Mouse (Mus musculus) hindbrain, postnatal 0 days (tissue): ENCODE results near the gene Tmem198b. TPM values are rescaled to one million over a fixed set of nuclear protein-coding genes. Genes with fewer than 3 reads are reported as not detected.

Source experiments
- ATAC-seq: fragments of 200-750 bp; cut with Nextera tagmentation; 2 replicates; pipeline ENCODE4 v1.8.0; 2017; ENCODE audit warnings: mild to moderate bottlenecking, moderate TSS enrichment, moderate library complexity
- DNase-seq: peaks from one replicate; pipeline ENCODE4 v3.0.0-alpha.2; 2015; ENCODE audit warnings: low spot score
- H3K27ac ChIP-seq: fragments of 300-500 bp; sonication (generic); 2 replicates; pipeline ENCODE4 v1.5.1; 2014; ENCODE audit warnings: mild to moderate bottlenecking
- H3K27me3 ChIP-seq: fragments of 300-500 bp; sonication (generic); 2 replicates; pipeline ENCODE4 v1.6.1; 2014; ENCODE audit warnings: low read length, mixed read lengths; ENCODE audit not compliant: insufficient read depth
- H3K36me3 ChIP-seq: fragments of 300-500 bp; sonication (generic); 2 replicates; pipeline ENCODE4 v1.6.1; 2014; ENCODE audit warnings: low read length, mixed read lengths; ENCODE audit not compliant: insufficient read depth
- H3K4me1 ChIP-seq: fragments of 300-500 bp; sonication (generic); 2 replicates; pipeline ENCODE4 v1.6.1; 2014; ENCODE audit warnings: antibody characterized with exemption, low read length, mixed read lengths; ENCODE audit not compliant: insufficient read depth
- H3K4me2 ChIP-seq: fragments of 300-500 bp; sonication (generic); 2 replicates; pipeline ENCODE4 v1.6.1; 2014; ENCODE audit warnings: low read depth, mild to moderate bottlenecking, low read length, moderate library complexity, mixed read lengths
- H3K4me3 ChIP-seq: fragments of 300-500 bp; sonication (generic); 2 replicates; pipeline ENCODE4 v1.5.1; 2014; ENCODE audit warnings: low read length
- H3K9ac ChIP-seq: fragments of 300-500 bp; sonication (generic); replicated peaks from 2 replicates; pipeline ENCODE4 v1.6.1; 2014; ENCODE audit warnings: mild to moderate bottlenecking, low read length, moderate library complexity, mixed read lengths
- H3K9me3 ChIP-seq: fragments of 300-500 bp; sonication (generic); 2 replicates; pipeline ENCODE4 v1.6.1; 2016; ENCODE audit warnings: low read length, mixed read lengths
- CTCF ChIP-seq: IDR thresholded peaks from 2 replicates; pipeline ENCODE4 v1.5.1; 2016; ENCODE audit warnings: antibody characterized with exemption, control low read depth, low read depth
- WGBS: fragments of 180-500 bp; shearing (Covaris S2); extraction: QIAGEN DNeasy Blood & Tissue Kit; methylation state at CpG from one replicate; pipeline ENCODE4 v1.1.7; 2014; 5-methylcytosine and 5-hydroxymethylcytosine counted together
- polyA plus RNA-seq: library from polyadenylated mRNA; unstranded; fragments of >200 nt; fragmentation: Nextera tagmentation; extraction: Ambion mirVana; gene quantifications from 2 replicates; pipeline ENCODE4 v1.2.1, GENCODE M21; 2015
- total RNA-seq: library from RNA; depleted of rRNA; stranded (reverse); fragments of >200 nt; gene quantifications from 2 replicates; pipeline ENCODE4 v1.2.3, GENCODE M21; 2014; rRNA removed

Gene Tmem198b
- total RNA-seq, result 26.5 and 27.3 TPM in 2 replicates
- polyA plus RNA-seq, result 18.8 and 18.9 TPM in 2 replicates

GRCm38 (mm10) chr10:128804271-128805091 lies at the start of gene Tmem198b:
TSS of gene Tmem198b (minus strand) at chr10:128804370.
- peak; percentile 77 for ATAC-seq
- DNase-seq, result peak; percentile 85
- peak within 1 kb of the TSS; percentile 92 for H3K4me2 ChIP-seq
- WGBS, result 0% methylated on average over 28 of the region's 28 CpGs
- peaks cover 4% of the 10 kb centered on the region; the same call in 1 of the 2 replicates for H3K36me3 ChIP-seq
- peak within 1 kb of the TSS; percentile 84 for H3K4me3 ChIP-seq
- H3K4me1 ChIP-seq, result peaks cover 40% of the 10 kb centered on the region
- no peaks in the 10 kb centered on the region for H3K9me3 ChIP-seq
- TF ChIP-seq CTCF, result no peak
- peak within 1 kb of the TSS; percentile 98 for H3K27ac ChIP-seq
- no peaks in the 10 kb centered on the region for H3K27me3 ChIP-seq
- peak within 1 kb of the TSS; percentile 86 for H3K9ac ChIP-seq

GRCm38 (mm10) chr10:128850339-128850738 lies 46.2 kb upstream of the Tmem198b start:
- H3K4me3 ChIP-seq, result no peak overlapping the region
- H3K4me2 ChIP-seq, result no peak overlapping the region
- no peak for TF ChIP-seq CTCF
- no peaks in the 10 kb centered on the region for H3K9me3 ChIP-seq
- ATAC-seq, result no peak
- no peaks in the 10 kb centered on the region for H3K27me3 ChIP-seq
- H3K4me1 ChIP-seq, result no peaks in the 10 kb centered on the region
- DNase-seq, result no peak
- 69% methylated on average over 3 of the region's 3 CpGs for WGBS
- H3K9ac ChIP-seq, result no peak overlapping the region
- peaks cover 16% of the 10 kb centered on the region for H3K36me3 ChIP-seq
- H3K27ac ChIP-seq, result no peak overlapping the region

GRCm38 (mm10) chr10:128848426-128848825 lies 44.3 kb upstream of the Tmem198b start:
- 82% methylated on average over 2 of the region's 2 CpGs for WGBS
- H3K9me3 ChIP-seq, result no peaks in the 10 kb centered on the region
- H3K9ac ChIP-seq, result no peak overlapping the region
- H3K4me2 ChIP-seq, result no peak overlapping the region
- DNase-seq, result no peak
- no peak for ATAC-seq
- no peak for TF ChIP-seq CTCF
- no peak overlapping the region for H3K27ac ChIP-seq
- H3K4me1 ChIP-seq, result no peaks in the 10 kb centered on the region
- peaks cover 11% of the 10 kb centered on the region for H3K36me3 ChIP-seq
- H3K4me3 ChIP-seq, result no peak overlapping the region
- no peaks in the 10 kb centered on the region for H3K27me3 ChIP-seq

GRCm38 (mm10) chr10:128846664-128847063 lies 42.5 kb upstream of the Tmem198b start:
- H3K9me3 ChIP-seq, result no peaks in the 10 kb centered on the region
- TF ChIP-seq CTCF, result no peak
- WGBS, result 95% methylated on average over 4 of the region's 4 CpGs
- H3K4me2 ChIP-seq, result no peak overlapping the region
- DNase-seq, result no peak
- H3K4me3 ChIP-seq, result no peak overlapping the region
- no peak for ATAC-seq
- no peak overlapping the region for H3K27ac ChIP-seq
- no peaks in the 10 kb centered on the region for H3K27me3 ChIP-seq
- H3K9ac ChIP-seq, result no peak overlapping the region
- H3K36me3 ChIP-seq, result peaks cover 28% of the 10 kb centered on the region
- H3K4me1 ChIP-seq, result no peaks in the 10 kb centered on the region

DNA sequence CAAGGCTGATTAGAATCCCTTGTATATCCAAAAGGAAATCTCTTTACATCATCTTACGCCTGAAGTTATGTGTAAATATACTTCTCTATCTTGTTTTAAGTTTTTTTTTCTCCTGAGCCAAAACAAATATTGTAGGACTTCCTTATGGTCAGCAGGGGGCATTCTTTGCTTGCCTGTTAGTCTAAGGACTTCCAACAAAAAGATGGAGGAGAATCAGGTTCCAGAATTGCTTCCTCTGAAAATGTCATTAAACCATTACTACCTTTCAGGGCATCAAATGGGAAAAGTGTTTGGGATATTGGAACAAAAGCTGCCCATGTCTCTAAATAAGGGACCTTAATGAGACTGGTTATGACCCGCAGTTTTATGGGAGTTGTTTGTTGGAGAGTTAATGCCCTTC lies 41.3 kb upstream of the Tmem198b start:
- no peaks in the 10 kb centered on the region for H3K4me1 ChIP-seq
- no peak overlapping the region for H3K9ac ChIP-seq
- no peak overlapping the region for H3K4me3 ChIP-seq
- no peak overlapping the region for H3K27ac ChIP-seq
- peak; percentile 62 for TF ChIP-seq CTCF
- 81% methylated on average over 2 of the region's 2 CpGs for WGBS
- H3K9me3 ChIP-seq, result no peaks in the 10 kb centered on the region
- ATAC-seq (no peak), DNase-seq (peak; percentile 69)
- H3K4me2 ChIP-seq, result no peak overlapping the region
- H3K36me3 ChIP-seq, result peaks cover 31% of the 10 kb centered on the region
- no peaks in the 10 kb centered on the region for H3K27me3 ChIP-seq

GRCm38 (mm10) chr10:128843260-128843659 lies 39.1 kb upstream of the Tmem198b start:
- no peak overlapping the region for H3K27ac ChIP-seq
- 95% methylated on average over 5 of the region's 5 CpGs for WGBS
- ATAC-seq (no peak), DNase-seq (no peak)
- no peak for TF ChIP-seq CTCF
- no peak overlapping the region for H3K9ac ChIP-seq
- H3K4me1 ChIP-seq, result no peaks in the 10 kb centered on the region
- H3K27me3 ChIP-seq, result no peaks in the 10 kb centered on the region
- peaks cover 25% of the 10 kb centered on the region; the same call in 1 of the 2 replicates for H3K36me3 ChIP-seq
- no peak overlapping the region for H3K4me2 ChIP-seq
- no peak overlapping the region for H3K4me3 ChIP-seq
- no peaks in the 10 kb centered on the region for H3K9me3 ChIP-seq

GRCm38 (mm10) chr10:128840612-128841011 lies 36.4 kb upstream of the Tmem198b start:
- ATAC-seq, result no peak
- H3K36me3 ChIP-seq, result peaks cover 28% of the 10 kb centered on the region; the same call in 1 of the 2 replicates
- H3K9ac ChIP-seq, result no peak overlapping the region
- no peak overlapping the region for H3K4me2 ChIP-seq
- H3K9me3 ChIP-seq, result no peaks in the 10 kb centered on the region
- no peaks in the 10 kb centered on the region for H3K27me3 ChIP-seq
- no peak overlapping the region for H3K4me3 ChIP-seq
- TF ChIP-seq CTCF, result no peak
- no peaks in the 10 kb centered on the region for H3K4me1 ChIP-seq
- no peak for DNase-seq
- H3K27ac ChIP-seq, result no peak overlapping the region
